Mouse (Mus musculus): ENCODE results near the gene Ncaph2. TPM values are rescaled to one million over a fixed set of nuclear protein-coding genes. Genes with fewer than 3 reads are reported as not detected.

The Ncaph2 gene
- 100 to 1,000 TPM; 139 to 146 TPM for polyA plus RNA-seq (2017; shearing (Covaris generic))

GRCm38 (mm10) chr15:89355241-89356187, at the start of gene Ncaph2, which contains the start of gene Lmf2:
Ncaph2 (plus strand) TSS chr15:89355719.
Lmf2 (minus strand) TSS chr15:89355659.

GRCm38 (mm10) chr15:89315190-89315731, 40.3 kb upstream of the Ncaph2 start, which contains the start of gene Sbf1:
Sbf1 (minus strand) TSS chr15:89315311.

DNA sequence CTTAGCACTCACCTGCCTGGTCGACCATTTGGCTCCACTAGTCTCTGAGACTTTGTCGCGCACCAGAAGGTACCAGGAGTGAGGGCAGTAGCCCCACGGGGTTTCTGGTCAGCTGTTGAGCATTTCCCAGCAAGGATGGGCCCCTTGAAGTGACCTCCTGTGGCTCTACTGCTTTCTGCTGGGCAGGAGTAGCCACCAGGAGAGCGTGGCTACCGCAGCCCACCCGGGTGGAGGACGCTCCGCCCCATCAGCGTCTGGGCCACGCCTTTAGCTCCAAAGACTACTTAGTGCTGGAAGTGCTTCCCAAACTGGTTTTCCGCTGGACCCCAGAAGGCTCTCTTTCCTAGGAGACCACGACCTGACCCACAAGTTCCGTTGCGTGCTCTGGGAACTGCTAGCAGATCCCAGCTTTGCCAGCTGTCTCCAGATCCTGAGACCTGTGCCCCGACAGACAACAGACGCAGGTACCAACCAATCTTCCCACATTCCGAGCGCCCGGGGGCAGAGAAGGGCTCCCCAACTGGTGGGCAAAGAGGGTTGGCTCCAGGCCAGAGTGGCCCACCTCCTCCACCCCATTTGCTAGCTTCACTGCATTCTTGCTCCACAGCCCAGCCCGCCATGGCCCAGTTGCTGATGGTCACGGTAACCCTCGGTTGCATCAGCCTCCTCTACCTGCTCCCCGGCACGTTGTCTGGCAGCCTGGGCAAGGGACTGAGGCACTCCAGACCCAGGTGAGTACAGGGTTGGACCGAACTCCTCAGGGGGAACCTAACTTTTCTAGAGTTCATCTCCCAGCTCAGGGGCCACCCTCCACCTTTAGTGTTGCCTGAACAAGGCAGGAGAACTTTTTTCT, 32.6 kb upstream of the Ncaph2 start, which contains the start of gene Adm2:
Adm2 (plus strand) TSS at position 51 of the 853 bp plus-strand sequence.

GRCm38 (mm10) chr15:89334271-89334670, 21.2 kb upstream of the Ncaph2 start, which contains the start of gene Miox:
Miox (plus strand) TSS chr15:89334398.

DNA sequence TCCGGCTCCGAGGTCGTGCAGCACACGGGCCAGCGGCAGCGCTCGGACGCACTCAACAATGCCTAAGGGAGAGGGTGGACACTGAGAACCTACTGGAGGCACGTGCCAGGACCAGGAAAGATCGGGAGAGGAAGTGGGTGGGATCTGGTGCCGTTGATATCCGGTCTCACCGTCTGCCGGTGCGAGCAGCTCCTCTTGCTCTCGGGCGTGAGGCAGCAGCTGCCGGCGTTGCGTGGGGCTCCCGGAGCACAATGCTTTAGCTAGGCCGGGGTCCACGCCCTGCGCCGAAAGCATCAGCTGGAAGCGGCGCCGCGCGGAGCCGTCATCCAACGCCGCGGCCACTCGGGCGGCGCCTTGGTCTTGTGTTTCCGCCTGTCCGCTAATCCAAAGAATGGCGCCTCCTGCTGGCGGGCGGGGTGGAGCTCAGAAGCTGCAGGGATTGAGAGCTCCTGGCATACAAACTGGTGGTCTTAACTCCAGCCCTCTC, 18.3 kb downstream of the Ncaph2 start, which contains the start of gene Sco2:
Sco2 (minus strand) TSS at position 85 of the 487 bp plus-strand sequence.

GRCm38 (mm10) chr15:89376957-89377356, 21.4 kb downstream of the Ncaph2 start, which contains the start of gene Tymp:
Tymp (minus strand) TSS chr15:89377039.

DNA sequence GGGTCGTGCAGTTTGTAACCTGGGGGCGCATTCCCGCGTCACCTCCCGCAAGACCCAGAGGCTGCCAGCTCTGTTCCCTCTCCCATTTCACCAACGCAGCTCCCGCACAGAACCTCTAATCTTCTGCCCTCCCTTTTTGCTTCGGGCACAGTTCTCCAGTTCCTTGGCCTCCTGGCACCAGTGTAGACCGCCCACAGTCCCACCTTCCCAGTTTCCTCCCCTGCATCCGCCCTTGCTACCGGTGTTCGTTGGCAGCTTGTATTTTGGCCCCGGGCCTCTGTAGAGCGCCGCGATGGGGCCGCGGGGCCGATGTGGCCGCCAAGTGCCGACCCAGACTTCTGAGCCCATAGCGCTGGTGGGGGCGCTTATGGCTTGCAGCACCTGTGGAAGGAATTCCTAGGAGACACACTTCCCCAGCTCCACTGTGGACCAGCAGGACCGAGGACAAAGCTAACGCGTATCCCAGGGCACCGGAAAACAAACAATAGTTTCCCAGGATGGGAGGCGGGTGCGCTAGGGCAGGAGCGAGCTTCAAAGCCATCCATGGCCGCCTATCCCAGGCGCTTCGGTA, 23.4 kb downstream of the Ncaph2 start, which contains the start of gene Odf3b:
Odf3b (minus strand) TSS at position 452 of the 571 bp plus-strand sequence.

GRCm38 (mm10) chr15:89384617-89385016, 29.1 kb downstream of the Ncaph2 start, which contains the start of gene Klhdc7b:
Klhdc7b (plus strand) TSS chr15:89384917.

DNA sequence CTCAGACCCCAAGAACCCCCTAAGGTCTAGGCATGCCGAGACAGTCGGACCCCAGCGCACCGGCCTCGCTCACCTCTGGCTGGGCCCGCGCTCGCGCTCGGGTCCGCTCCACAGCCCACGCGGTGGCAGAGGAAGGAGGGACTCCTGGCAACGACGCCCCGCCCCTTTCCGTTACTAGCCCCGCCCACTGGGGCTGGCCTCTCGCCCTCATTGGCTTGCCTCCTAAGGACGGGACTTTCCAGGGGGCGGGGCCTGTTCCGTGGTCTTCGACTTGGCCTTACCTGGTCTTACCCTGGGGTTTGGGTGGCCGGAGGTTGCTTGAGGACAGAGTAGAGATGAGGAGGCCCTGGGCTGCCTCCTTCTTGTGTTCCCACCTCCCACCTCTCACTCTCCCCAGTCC, 54.6 kb downstream of the Ncaph2 start, which contains the start of gene Syce3:
Syce3 (minus strand) TSS at position 386 of the 400 bp plus-strand sequence.

Other genes starting within 250 kb of the Ncaph2 start
- gene Tubgcp6, start 232.6 kb upstream of the Ncaph2 start, polyA plus RNA-seq (2017; shearing (Covaris generic)): 10 to 100 TPM; 24.7 to 25.1 TPM
- 10 to 100 TPM; 55.7 to 63.3 TPM for gene Hdac10, start 227.0 kb upstream of the Ncaph2 start, polyA plus RNA-seq (2017; shearing (Covaris generic))
- 10 to 100 TPM in 1 of 2 experiments, 1 to 10 TPM in 1; 8.4 to 18.8 TPM for gene Mapk12, start 215.0 kb upstream of the Ncaph2 start, polyA plus RNA-seq (2017; shearing (Covaris generic))
- 100 to 1,000 TPM in 1 of 2 experiments, 10 to 100 TPM in 1; 50.7 to 111 TPM for gene Mapk11, start 206.1 kb upstream of the Ncaph2 start, polyA plus RNA-seq (2017; shearing (Covaris generic))
- gene Plxnb2, start 174.9 kb upstream of the Ncaph2 start, polyA plus RNA-seq (2017; shearing (Covaris generic)): 1 to 10 TPM; 2.3 to 6.2 TPM
- 10 to 100 TPM; 36.9 to 42.4 TPM for gene Dennd6b, start 159.2 kb upstream of the Ncaph2 start, polyA plus RNA-seq (2017; shearing (Covaris generic))
- gene Ppp6r2, start 144.2 kb upstream of the Ncaph2 start, polyA plus RNA-seq (2017; shearing (Covaris generic)): 10 to 100 TPM; 19.8 to 22.8 TPM
- 100 to 1,000 TPM; 183 to 186 TPM for gene Sbf1, start 40.4 kb upstream of the Ncaph2 start, polyA plus RNA-seq (2017; shearing (Covaris generic))
- gene Adm2, start 33.0 kb upstream of the Ncaph2 start, polyA plus RNA-seq (2017; shearing (Covaris generic)): not detected
- gene Miox, start 21.3 kb upstream of the Ncaph2 start, polyA plus RNA-seq (2017; shearing (Covaris generic)): not detected
- 10 to 100 TPM; 57.0 to 69.5 TPM for gene Lmf2, start 60 bp upstream of the Ncaph2 start, polyA plus RNA-seq (2017; shearing (Covaris generic))
- 10 to 100 TPM in 1 of 2 experiments, 1 to 10 TPM in 1; 7.7 to 19.2 TPM for gene Sco2, start 18.1 kb downstream of the Ncaph2 start, polyA plus RNA-seq (2017; shearing (Covaris generic))
- gene Tymp, start 21.3 kb downstream of the Ncaph2 start, polyA plus RNA-seq (2017; shearing (Covaris generic)): 1 to 10 TPM; 1.5 to 1.8 TPM
- gene Odf3b, start 23.6 kb downstream of the Ncaph2 start, polyA plus RNA-seq (2017; shearing (Covaris generic)): 1 to 10 TPM in 1 of 2 experiments, under 1 TPM in 1; 0.71 to 1.4 TPM
- gene Klhdc7b, start 29.2 kb downstream of the Ncaph2 start, polyA plus RNA-seq (2017; shearing (Covaris generic)): under 1 TPM; 0.13 to 0.83 TPM
- under 1 TPM in 1 of 2 experiments, not detected in 1; 0.62 TPM for gene Syce3, start 54.8 kb downstream of the Ncaph2 start, polyA plus RNA-seq (2017; shearing (Covaris generic))
- gene Cpt1b, start 70.1 kb downstream of the Ncaph2 start, polyA plus RNA-seq (2017; shearing (Covaris generic)): 1 to 10 TPM in 1 of 2 experiments, under 1 TPM in 1; 0.64 to 1.6 TPM
- 1 to 10 TPM; 3.3 to 6.9 TPM for gene C730034F03Rik, start 73.9 kb downstream of the Ncaph2 start, polyA plus RNA-seq (2017; shearing (Covaris generic))
- not detected for gene Gm44502, start 74.0 kb downstream of the Ncaph2 start, polyA plus RNA-seq (2017; shearing (Covaris generic))
- 100 to 1,000 TPM; 103 to 119 TPM for gene Chkb, start 74.2 kb downstream of the Ncaph2 start, polyA plus RNA-seq (2017; shearing (Covaris generic))
- under 1 TPM; 0.27 to 0.86 TPM for gene Mapk8ip2, start 98.2 kb downstream of the Ncaph2 start, polyA plus RNA-seq (2017; shearing (Covaris generic))
- gene Arsa, start 121.7 kb downstream of the Ncaph2 start, polyA plus RNA-seq (2017; shearing (Covaris generic)): 10 to 100 TPM; 19.2 to 22.1 TPM
- under 1 TPM; 0.06 to 0.13 TPM for gene Shank3, start 143.9 kb downstream of the Ncaph2 start, polyA plus RNA-seq (2017; shearing (Covaris generic))
- not detected for gene Acr, start 212.6 kb downstream of the Ncaph2 start, polyA plus RNA-seq (2017; shearing (Covaris generic))
- 1 to 10 TPM; 1.1 to 2.5 TPM for gene Rabl2, start 236.2 kb downstream of the Ncaph2 start, polyA plus RNA-seq (2017; shearing (Covaris generic))

Measured in inflammation-experienced regulatory T-cells (primary cell).